Mouse (Mus musculus) liver, embryonic 14.5 days (tissue): ENCODE data around the gene Magi1. TPM values are rescaled to one million over a fixed set of nuclear protein-coding genes. Genes with fewer than 3 reads are reported as not detected.

Experiments used
- ATAC-seq: fragments of 200-750 bp; cut with Nextera tagmentation; 2 replicates; pipeline ENCODE4 v1.8.0; 2017; ENCODE audit warnings: moderate number of reproducible peaks, mild to moderate bottlenecking, moderate library complexity; ENCODE audit not compliant: insufficient read depth
- DNase-seq, 3 experiments: peaks; one replicate each; pipeline ENCODE4 v3.0.0-alpha.2; 2012 to 2013; ENCODE audit warnings: low read depth in 3 of 3, low spot score in 3 of 3
- H3K27ac ChIP-seq: fragments of 300-500 bp; sonication (generic); 2 replicates; pipeline ENCODE4 v1.5.1; 2014; ENCODE audit warnings: moderate library complexity, mild to moderate bottlenecking, control low read depth, inconsistent platforms
- H3K27me3 ChIP-seq: fragments of 300-500 bp; sonication (generic); 2 replicates; pipeline ENCODE4 v1.6.1; 2014; ENCODE audit warnings: mild to moderate bottlenecking, low read length, moderate library complexity; ENCODE audit not compliant: control insufficient read depth, insufficient read depth
- H3K36me3 ChIP-seq: fragments of 300-500 bp; sonication (generic); replicated peaks from 2 replicates; pipeline ENCODE4 v1.6.1; 2014; ENCODE audit warnings: low read depth; ENCODE audit not compliant: control insufficient read depth, insufficient read depth
- H3K4me1 ChIP-seq, 2 experiments: fragments of 200-500 bp in 1 of 2; fragments of 300-500 bp in 1 of 2; sonication (generic) in 1 of 2; replicated peaks; 2 replicates each; pipeline ENCODE4 v1.6.1; 2012 to 2014; ENCODE audit warnings: antibody characterized with exemption in 1 of 2, inconsistent platforms in 1 of 2, low read length in 1 of 2; ENCODE audit not compliant: control insufficient read depth in 2 of 2, insufficient read depth in 2 of 2
- H3K4me2 ChIP-seq: fragments of 300-500 bp; sonication (generic); 2 replicates; pipeline ENCODE4 v1.6.1; 2014; ENCODE audit warnings: low read depth, mild to moderate bottlenecking, control low read depth, moderate library complexity
- H3K4me3 ChIP-seq, 2 experiments: fragments of 200-500 bp in 1 of 2; fragments of 300-500 bp in 1 of 2; sonication (generic) in 1 of 2; 2 replicates each; pipeline ENCODE4 v1.5.1; 2012 to 2014; ENCODE audit warnings: low read depth in 2 of 2, low read length in 2 of 2, mild to moderate bottlenecking in 2 of 2, control low read depth in 1 of 2, inconsistent platforms in 1 of 2, moderate library complexity in 1 of 2; ENCODE audit not compliant: insufficient read depth in 1 of 2
- H3K9ac ChIP-seq: fragments of 300-500 bp; sonication (generic); replicated peaks from 2 replicates; pipeline ENCODE4 v1.6.1; 2014; ENCODE audit warnings: mild to moderate bottlenecking, control low read depth, moderate library complexity
- H3K9me3 ChIP-seq: fragments of 300-500 bp; sonication (generic); 2 replicates; pipeline ENCODE4 v1.6.1; 2016; ENCODE audit warnings: low read length, mixed read lengths; ENCODE audit not compliant: control insufficient read depth
- CTCF ChIP-seq: IDR thresholded peaks from 2 replicates; pipeline ENCODE4 v1.5.1; 2016; ENCODE audit warnings: antibody characterized with exemption, low read depth, control low read depth
- EP300 ChIP-seq: IDR thresholded peaks from 2 replicates; pipeline ENCODE4 v1.6.1; 2016; ENCODE audit warnings: antibody characterized with exemption, low read depth
- WGBS: fragments of 180-500 bp; shearing (Covaris S2); extraction: QIAGEN DNeasy Blood & Tissue Kit; methylation state at CpG from one replicate; pipeline ENCODE4 v1.1.7; 2014; ENCODE audit not compliant: insufficient replicate concordance; 5-methylcytosine and 5-hydroxymethylcytosine counted together
- polyA plus RNA-seq, 2 experiments: library from polyadenylated mRNA; depleted of rRNA in 1 of 2; stranded (reverse) in 1 of 2; unstranded in 1 of 2; fragments of >200 nt; fragmentation: Nextera tagmentation in 1 of 2; extraction: Ambion mirVana in 1 of 2; gene quantifications; 2 replicates each; pipeline versions ENCODE4 v1.2.1 to v1.2.3; 2012 to 2014

The Magi1 gene
- polyA plus RNA-seq, 2 experiments, result 1.1 to 1.3 TPM

GRCm38 (mm10) chr6:94094924-94095685 lies 188.6 kb downstream of the Magi1 start:
- H3K9ac ChIP-seq, result no peak overlapping the region
- H3K9me3 ChIP-seq, result no peaks in the 10 kb centered on the region
- no peaks in the 10 kb centered on the region for H3K27me3 ChIP-seq
- H3K4me1 ChIP-seq, result peaks cover 0 to 19% of the 10 kb centered on the region in 2 experiments; a peak in 3 of 4 replicates
- DNase-seq (no peak), ATAC-seq (no peak)
- 38% methylated on average over 4 of the region's 4 CpGs for WGBS
- no peak overlapping the region for H3K4me3 ChIP-seq
- no peak overlapping the region for H3K27ac ChIP-seq
- no peak for TF ChIP-seq EP300
- TF ChIP-seq CTCF, result no peak
- no peaks in the 10 kb centered on the region for H3K36me3 ChIP-seq
- no peak overlapping the region for H3K4me2 ChIP-seq

GRCm38 (mm10) chr6:94092969-94093597 lies 190.6 kb downstream of the Magi1 start:
- no peaks in the 10 kb centered on the region for H3K27me3 ChIP-seq
- 31% methylated on average over 8 of the region's 8 CpGs for WGBS
- no peak for TF ChIP-seq CTCF
- TF ChIP-seq EP300, result no peak
- no peak overlapping the region for H3K9ac ChIP-seq
- no peak overlapping the region for H3K27ac ChIP-seq
- no peak overlapping the region for H3K4me3 ChIP-seq
- H3K9me3 ChIP-seq, result no peaks in the 10 kb centered on the region
- no peaks in the 10 kb centered on the region for H3K36me3 ChIP-seq
- H3K4me1 ChIP-seq, result peaks cover 0 to 19% of the 10 kb centered on the region in 2 experiments; a peak in 3 of 4 replicates
- H3K4me2 ChIP-seq, result no peak overlapping the region
- DNase-seq, result no peak
- ATAC-seq, result no peak; the same call in 1 of the 2 replicates

- 61% methylated on average over 4 of the region's 4 CpGs for WGBS
- ATAC-seq (no peak), DNase-seq (no peak)
- no peaks in the 10 kb centered on the region for H3K36me3 ChIP-seq
- no peak overlapping the region for H3K4me3 ChIP-seq
- H3K4me1 ChIP-seq, result peaks cover 0 to 19% of the 10 kb centered on the region in 2 experiments; a peak in 3 of 4 replicates
- H3K27ac ChIP-seq, result no peak overlapping the region
- no peak overlapping the region for H3K9ac ChIP-seq
- H3K4me2 ChIP-seq, result no peak overlapping the region
- H3K27me3 ChIP-seq, result no peaks in the 10 kb centered on the region
- TF ChIP-seq CTCF (no peak), EP300 (no peak)
- no peaks in the 10 kb centered on the region for H3K9me3 ChIP-seq
These were observed 191.2 kb downstream of the Magi1 start for GRCm38 (mm10) chr6:94092500-94092899.

GRCm38 (mm10) chr6:94086855-94087254 lies 196.9 kb downstream of the Magi1 start:
- ATAC-seq (no peak), DNase-seq (no peak)
- Histone ChIP-seq H3K27ac (no peak overlapping the region), H3K36me3 (no peaks in the 10 kb centered on the region), H3K27me3 (no peaks in the 10 kb centered on the region), H3K9me3 (no peaks in the 10 kb centered on the region), H3K4me3 (no peak overlapping the region), H3K4me2 (no peak overlapping the region), H3K4me1 (no peaks in the 10 kb centered on the region), H3K9ac (no peak overlapping the region)
- 38% methylated on average over 2 of the region's 2 CpGs for WGBS
- TF ChIP-seq CTCF (no peak), EP300 (no peak)

- Histone ChIP-seq H3K4me1 (no peaks in the 10 kb centered on the region), H3K27me3 (no peaks in the 10 kb centered on the region), H3K4me3 (no peak overlapping the region), H3K4me2 (no peak overlapping the region), H3K9me3 (no peaks in the 10 kb centered on the region), H3K27ac (no peak overlapping the region), H3K36me3 (no peaks in the 10 kb centered on the region), H3K9ac (no peak overlapping the region)
- 47% methylated on average over 5 of the region's 5 CpGs for WGBS
- no peak for TF ChIP-seq CTCF
- no peak for TF ChIP-seq EP300
- DNase-seq (no peak), ATAC-seq (no peak)
These were observed 199.0 kb downstream of the Magi1 start for GRCm38 (mm10) chr6:94084752-94085151.
